Mouse (Mus musculus): ENCODE data around the gene Inafm1. TPM values are rescaled to one million over a fixed set of nuclear protein-coding genes. Genes with fewer than 3 reads are reported as not detected.
A peak's percentile ranks its signal among the peaks of the same experiment; 100 is the strongest.

Gene Inafm1
- polyA plus RNA-seq, 1 experiment from 2014 or later: 9.8 TPM

- H3K4me1 ChIP-seq (ENCODE audit: control insufficient read depth, insufficient read depth, low read length): peaks cover 23% of the 10 kb centered on the region
- H3K9ac ChIP-seq (ENCODE audit: low read length): peak overlapping the region; percentile 63
- H3K27ac ChIP-seq (ENCODE audit: low read depth, low read length): peak overlapping the region; percentile 12; the same call in 1 of the 2 replicates
- peak overlapping the region; percentile 84 for H3K4me2 ChIP-seq
- peak; percentile 90 for ATAC-seq (ENCODE audit: low FRiP score)
- DNase-seq (ENCODE audit: low spot score, missing footprints): peak; percentile 97
- H3K27me3 ChIP-seq (ENCODE audit: control insufficient read depth, insufficient read depth, low read length): no peaks in the 10 kb centered on the region; the same call in 1 of the 2 replicates
- H3K4me3 ChIP-seq (ENCODE audit: low read depth, low read length): peak overlapping the region; percentile 37
- no peaks in the 10 kb centered on the region for H3K36me3 ChIP-seq (ENCODE audit: control insufficient read depth, insufficient read depth, low read length)
- 1% methylated on average over 52 of the region's 52 CpGs for WGBS
- no peaks in the 10 kb centered on the region for H3K9me3 ChIP-seq (ENCODE audit: control insufficient read depth, low read length)
Observed at GRCm38 (mm10) chr7:16299419-16300035, 26.1 kb upstream of the Inafm1 start.

- no peak for DNase-seq (ENCODE audit: low spot score, missing footprints)
- WGBS: 75% methylated on average over 5 of the region's 5 CpGs
- peak overlapping the region; percentile 84 for H3K4me2 ChIP-seq
- H3K4me3 ChIP-seq (ENCODE audit: low read depth, low read length): peak overlapping the region; percentile 37; the same call in 1 of the 2 replicates
- H3K9ac ChIP-seq (ENCODE audit: low read length): 0 out of 2 replicates have a peak overlapping the region, but pooled peaks have one; percentile 63
- no peaks in the 10 kb centered on the region for H3K36me3 ChIP-seq (ENCODE audit: control insufficient read depth, insufficient read depth, low read length)
- no peaks in the 10 kb centered on the region for H3K9me3 ChIP-seq (ENCODE audit: control insufficient read depth, low read length)
- ATAC-seq (ENCODE audit: low FRiP score): no peak
- H3K27ac ChIP-seq (ENCODE audit: low read depth, low read length): no peak overlapping the region
- H3K27me3 ChIP-seq (ENCODE audit: control insufficient read depth, insufficient read depth, low read length): no peaks in the 10 kb centered on the region; the same call in 1 of the 2 replicates
- H3K4me1 ChIP-seq (ENCODE audit: control insufficient read depth, insufficient read depth, low read length): peaks cover 23% of the 10 kb centered on the region
Observed at GRCm38 (mm10) chr7:16298927-16299326, 25.5 kb upstream of the Inafm1 start.

- H3K36me3 ChIP-seq (ENCODE audit: control insufficient read depth, insufficient read depth, low read length): no peaks in the 10 kb centered on the region
- no peak overlapping the region for H3K4me3 ChIP-seq (ENCODE audit: low read depth, low read length)
- no peaks in the 10 kb centered on the region; the same call in 1 of the 2 replicates for H3K27me3 ChIP-seq (ENCODE audit: control insufficient read depth, insufficient read depth, low read length)
- no peak overlapping the region for H3K4me2 ChIP-seq
- H3K4me1 ChIP-seq (ENCODE audit: control insufficient read depth, insufficient read depth, low read length): peaks cover 23% of the 10 kb centered on the region
- ATAC-seq (ENCODE audit: low FRiP score) (no peak), DNase-seq (ENCODE audit: low spot score, missing footprints) (no peak)
- no peak overlapping the region for H3K9ac ChIP-seq (ENCODE audit: low read length)
- H3K27ac ChIP-seq (ENCODE audit: low read depth, low read length): no peak overlapping the region
- H3K9me3 ChIP-seq (ENCODE audit: control insufficient read depth, low read length): no peaks in the 10 kb centered on the region
- WGBS: 65% methylated on average over 2 of the region's 2 CpGs
Observed at GRCm38 (mm10) chr7:16297616-16298015, 24.2 kb upstream of the Inafm1 start.

- Histone ChIP-seq H3K27me3 (ENCODE audit: control insufficient read depth, insufficient read depth, low read length) (no peaks in the 10 kb centered on the region; the same call in 1 of the 2 replicates), H3K27ac (ENCODE audit: low read depth, low read length) (no peak overlapping the region), H3K4me1 (ENCODE audit: control insufficient read depth, insufficient read depth, low read length) (peaks cover 23% of the 10 kb centered on the region)
Observed at GRCm38 (mm10) chr7:16296766-16297390, 23.5 kb upstream of the Inafm1 start.

GRCm38 (mm10) chr7:16296146-16296545 lies 22.7 kb upstream of the Inafm1 start:
- no peaks in the 10 kb centered on the region for H3K9me3 ChIP-seq (ENCODE audit: control insufficient read depth, low read length)
- ATAC-seq (ENCODE audit: low FRiP score) (no peak), DNase-seq (ENCODE audit: low spot score, missing footprints) (no peak)
- peaks cover 23% of the 10 kb centered on the region for H3K4me1 ChIP-seq (ENCODE audit: control insufficient read depth, insufficient read depth, low read length)
- WGBS: 34% methylated on average over 2 of the region's 2 CpGs
- no peaks in the 10 kb centered on the region; the same call in 1 of the 2 replicates for H3K27me3 ChIP-seq (ENCODE audit: control insufficient read depth, insufficient read depth, low read length)
- no peak overlapping the region for H3K9ac ChIP-seq (ENCODE audit: low read length)
- no peaks in the 10 kb centered on the region for H3K36me3 ChIP-seq (ENCODE audit: control insufficient read depth, insufficient read depth, low read length)
- no peak overlapping the region for H3K4me3 ChIP-seq (ENCODE audit: low read depth, low read length)
- H3K4me2 ChIP-seq: no peak overlapping the region
- H3K27ac ChIP-seq (ENCODE audit: low read depth, low read length): no peak overlapping the region

More at GRCm38 (mm10) chr7:16296766-16297390, 23.5 kb upstream of the Inafm1 start:
- Histone ChIP-seq H3K9ac (ENCODE audit: low read length) (peak overlapping the region; percentile 26; the same call in 1 of the 2 replicates), H3K36me3 (ENCODE audit: control insufficient read depth, insufficient read depth, low read length) (no peaks in the 10 kb centered on the region), H3K4me2 (peak overlapping the region; percentile 49), H3K4me3 (ENCODE audit: low read depth, low read length) (peak overlapping the region; percentile 22), H3K9me3 (ENCODE audit: control insufficient read depth, low read length) (no peaks in the 10 kb centered on the region)
- no peak for ATAC-seq (ENCODE audit: low FRiP score)
- peak; percentile 96 for DNase-seq (ENCODE audit: low spot score, missing footprints)
- 2% methylated on average over 22 of the region's 22 CpGs for WGBS

- Histone ChIP-seq H3K9ac (ENCODE audit: low read length) (peak overlapping the region; percentile 68), H3K9me3 (ENCODE audit: control insufficient read depth, low read length) (no peaks in the 10 kb centered on the region), H3K36me3 (ENCODE audit: control insufficient read depth, insufficient read depth, low read length) (no peaks in the 10 kb centered on the region), H3K27ac (ENCODE audit: low read depth, low read length) (peak overlapping the region; percentile 72), H3K27me3 (ENCODE audit: control insufficient read depth, insufficient read depth, low read length) (no peaks in the 10 kb centered on the region; the same call in 1 of the 2 replicates), H3K4me1 (ENCODE audit: control insufficient read depth, insufficient read depth, low read length) (peaks cover 23% of the 10 kb centered on the region), H3K4me2 (peak overlapping the region; percentile 87), H3K4me3 (ENCODE audit: low read depth, low read length) (peak overlapping the region; percentile 41)
- DNase-seq (ENCODE audit: low spot score, missing footprints) (peak; percentile 92), ATAC-seq (ENCODE audit: low FRiP score) (peak; percentile 45)
- 1% methylated on average over 41 of the region's 41 CpGs for WGBS
Observed at GRCm38 (mm10) chr7:16295321-16295900, 22.0 kb upstream of the Inafm1 start.

- WGBS: under 1% methylated on average over 23 of the region's 23 CpGs
- peak; percentile 79 for ATAC-seq (ENCODE audit: low FRiP score)
- H3K4me2 ChIP-seq: peak overlapping the region; percentile 87
Observed at GRCm38 (mm10) chr7:16294837-16295236, 21.4 kb upstream of the Inafm1 start.

GRCm38 (mm10) chr7:16294346-16294745 lies 20.9 kb upstream of the Inafm1 start:
- H3K27ac ChIP-seq (ENCODE audit: low read depth, low read length): no peak overlapping the region
- H3K4me3 ChIP-seq (ENCODE audit: low read depth, low read length): no peak overlapping the region
- H3K9me3 ChIP-seq (ENCODE audit: control insufficient read depth, low read length): no peaks in the 10 kb centered on the region
- WGBS: 29% methylated on average over 4 of the region's 4 CpGs
- H3K9ac ChIP-seq (ENCODE audit: low read length): no peak overlapping the region
- ATAC-seq (ENCODE audit: low FRiP score) (no peak; the same call in 1 of the 2 replicates), DNase-seq (ENCODE audit: low spot score, missing footprints) (peak; percentile 90)
- peaks cover 19% of the 10 kb centered on the region for H3K4me1 ChIP-seq (ENCODE audit: control insufficient read depth, insufficient read depth, low read length)
- no peaks in the 10 kb centered on the region for H3K36me3 ChIP-seq (ENCODE audit: control insufficient read depth, insufficient read depth, low read length)
- H3K4me2 ChIP-seq: peak overlapping the region; percentile 87; the same call in 1 of the 2 replicates
- no peaks in the 10 kb centered on the region; the same call in 1 of the 2 replicates for H3K27me3 ChIP-seq (ENCODE audit: control insufficient read depth, insufficient read depth, low read length)

More at GRCm38 (mm10) chr7:16294837-16295236, 21.4 kb upstream of the Inafm1 start:
- peak; percentile 100 for DNase-seq (ENCODE audit: low spot score, missing footprints)
- no peaks in the 10 kb centered on the region for H3K9me3 ChIP-seq (ENCODE audit: control insufficient read depth, low read length)
- H3K9ac ChIP-seq (ENCODE audit: low read length): peak overlapping the region; percentile 68
- H3K4me1 ChIP-seq (ENCODE audit: control insufficient read depth, insufficient read depth, low read length): peaks cover 19% of the 10 kb centered on the region
- H3K4me3 ChIP-seq (ENCODE audit: low read depth, low read length): peak overlapping the region; percentile 41
- H3K36me3 ChIP-seq (ENCODE audit: control insufficient read depth, insufficient read depth, low read length): no peaks in the 10 kb centered on the region
- no peaks in the 10 kb centered on the region; the same call in 1 of the 2 replicates for H3K27me3 ChIP-seq (ENCODE audit: control insufficient read depth, insufficient read depth, low read length)
- H3K27ac ChIP-seq (ENCODE audit: low read depth, low read length): peak overlapping the region; percentile 72
